Mouse (Mus musculus) MEL (cell line): ENCODE measurements at regions not wholly inside any gene's neighbourhood (a gene's known extent, or its start where the extent isn't known, plus 50 kb on each side); places are given as distances from the start of the nearest gene placed in this dataset.

ENCODE experiments used
- BHLHE40 ChIP-seq: IDR thresholded peaks from 2 replicates; pipeline ENCODE4 v1.6.1; 2012; ENCODE audit warnings: low read depth, mild to moderate bottlenecking, inconsistent platforms, low read length, improper control_type of control experiment, borderline replicate concordance
- CHD1 ChIP-seq: IDR thresholded peaks from 2 replicates; pipeline ENCODE4 v1.6.1; 2012; ENCODE audit warnings: low read depth, mild to moderate bottlenecking, inconsistent platforms, low read length, improper control_type of control experiment
- CTCF ChIP-seq, 3 experiments: IDR thresholded peaks in 2 of 3; conservative IDR thresholded peaks in 1 of 3; 2 replicates each; pipeline ENCODE4 v1.5.1; 2011 to 2012; ENCODE audit warnings: low read length in 3 of 3, low read depth in 2 of 3, mild to moderate bottlenecking in 2 of 3, improper control_type of control experiment in 1 of 3, inconsistent platforms in 1 of 3, mixed read lengths in 1 of 3, moderate library complexity in 1 of 3; ENCODE audit not compliant: control insufficient read depth in 1 of 3, insufficient read depth in 1 of 3, poor library complexity in 1 of 3, severe bottlenecking in 1 of 3
- E2F4 ChIP-seq: IDR thresholded peaks from 2 replicates; pipeline ENCODE4 v1.6.1; 2011; ENCODE audit warnings: low read depth, low read length, improper control_type of control experiment, borderline replicate concordance
- ETS1 ChIP-seq: IDR thresholded peaks from 2 replicates; pipeline ENCODE4 v1.6.1; 2012; ENCODE audit warnings: low read depth, mild to moderate bottlenecking, inconsistent platforms, low read length, improper control_type of control experiment, moderate library complexity
- GATA1 ChIP-seq: IDR thresholded peaks from 2 replicates; pipeline ENCODE4 v1.6.1; 2011; ENCODE audit warnings: low read depth, low read length, improper control_type of control experiment
- MAFK ChIP-seq: IDR thresholded peaks from 2 replicates; pipeline ENCODE4 v1.6.1; 2011; ENCODE audit warnings: low read depth, mild to moderate bottlenecking, low read length, improper control_type of control experiment, borderline replicate concordance
- MAZ ChIP-seq: IDR thresholded peaks from 2 replicates; pipeline ENCODE4 v1.6.1; 2012; ENCODE audit warnings: low read depth, mild to moderate bottlenecking, inconsistent platforms, low read length, improper control_type of control experiment
- POLR2A ChIP-seq, 2 experiments: IDR thresholded peaks; 2 replicates each; pipeline ENCODE4 v1.6.1; 2011 to 2012; ENCODE audit warnings: low read length in 2 of 2, mild to moderate bottlenecking in 2 of 2, control low read depth in 1 of 2, improper control_type of control experiment in 1 of 2, low read depth in 1 of 2, moderate library complexity in 1 of 2; ENCODE audit not compliant: control insufficient read depth in 1 of 2, insufficient read depth in 1 of 2, poor library complexity in 1 of 2
- USF1 ChIP-seq: IDR thresholded peaks from 2 replicates; pipeline ENCODE4 v1.6.1; 2014; ENCODE audit warnings: low read depth, mild to moderate bottlenecking, inconsistent platforms, low read length, improper control_type of control experiment, moderate library complexity

DNA sequence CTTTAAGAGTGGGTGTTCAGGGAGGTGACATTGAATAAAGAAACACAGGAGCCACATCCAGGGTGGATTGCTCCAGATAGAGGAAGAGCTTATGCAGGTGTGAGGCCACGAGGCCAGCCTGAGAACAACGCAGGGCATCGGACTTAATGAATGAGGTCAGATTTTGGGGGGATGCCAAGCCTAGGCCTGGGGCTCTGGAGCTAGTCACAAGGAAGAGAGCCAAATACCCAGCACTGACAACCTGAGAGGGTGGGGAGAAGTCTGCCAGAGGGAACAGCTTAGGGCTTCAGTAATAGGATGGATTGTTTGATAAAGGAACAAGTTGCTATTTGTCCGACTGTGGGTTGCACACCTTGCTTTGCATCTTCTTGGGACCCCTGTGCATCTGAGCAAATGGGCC, 203.1 kb upstream of the Hes1 start:
- no peak for TF ChIP-seq ETS1
- no peak for TF ChIP-seq USF1
- TF ChIP-seq MAZ = no peak
- no peak for TF ChIP-seq CTCF (IDR thresholded peaks at IDR 0.05 in 2 of 3, conservative IDR thresholded peaks at IDR 0.05 in 1 of 3; ENCODE audit: control insufficient read depth in 1 of 3, insufficient read depth in 1 of 3, low read depth in 2 of 3, low read length in 3 of 3, poor library complexity in 1 of 3, severe bottlenecking in 1 of 3)
- TF ChIP-seq MAFK = no peak
- TF ChIP-seq BHLHE40 = no peak
- no peak for TF ChIP-seq POLR2A (IDR thresholded peaks at IDR 0.05; ENCODE audit: control insufficient read depth in 1 of 2, insufficient read depth in 1 of 2, low read depth in 1 of 2, low read length in 2 of 2, poor library complexity in 1 of 2)
- TF ChIP-seq E2F4 = no peak
- TF ChIP-seq GATA1 = no peak
- TF ChIP-seq CHD1 = no peak
